Mouse (Mus musculus): Measurements from ENCODE around the gene Iyd. TPM values are rescaled to one million over a fixed set of nuclear protein-coding genes. Genes with fewer than 3 reads are reported as not detected.
A peak's percentile ranks its signal among the peaks of the same experiment; 100 is the strongest.

The Iyd gene
- polyA plus RNA-seq, 1 experiment from 2014 or later, result 0.68 TPM

DNA sequence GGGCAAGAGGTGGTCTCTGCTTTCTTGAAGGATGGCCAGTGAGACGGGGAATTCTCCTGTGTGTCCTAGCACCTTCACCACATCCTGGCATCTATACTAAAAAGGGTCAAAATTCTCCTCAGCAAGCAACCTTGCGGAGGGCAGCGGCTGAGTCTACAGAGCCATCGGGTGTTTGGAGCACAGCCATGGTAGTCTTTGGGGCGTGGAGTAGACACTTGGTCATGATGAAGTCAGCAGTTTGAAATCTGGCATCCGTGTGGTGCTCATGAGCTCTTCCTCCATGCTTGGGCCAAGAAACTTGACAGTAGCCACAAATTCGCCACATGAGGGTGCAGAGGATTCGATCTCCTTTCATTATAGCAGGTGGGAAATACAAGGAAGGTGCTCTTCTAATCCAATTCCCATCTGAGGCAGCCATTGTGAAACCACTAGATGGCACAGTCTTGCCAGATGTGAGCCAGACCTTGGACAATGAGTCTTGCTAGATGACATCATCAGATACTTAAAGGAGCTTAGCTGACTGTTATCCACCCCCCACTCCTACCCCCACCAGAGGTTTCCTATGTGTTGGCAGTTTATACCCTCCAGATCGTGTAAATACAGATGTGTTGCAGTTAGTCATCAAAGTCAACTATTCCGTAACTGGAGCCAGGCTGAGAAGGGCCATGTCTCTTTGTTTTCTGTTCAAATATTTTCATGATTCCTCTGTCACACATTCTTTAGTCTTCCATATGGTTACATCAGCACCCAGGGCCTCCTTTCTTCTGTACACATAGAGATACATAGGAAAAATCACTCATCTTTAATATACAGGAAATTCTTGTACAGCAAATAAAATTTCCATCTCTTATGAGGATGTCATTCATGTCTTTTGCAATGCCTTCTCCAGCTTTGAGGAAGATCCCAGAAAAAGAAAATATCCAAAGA, 32.9 kb downstream of the Iyd start:
- Histone ChIP-seq H3K4me2 (ENCODE audit: low read length) (no peak overlapping the region), H3K36me3 (ENCODE audit: control insufficient read depth, insufficient read depth, low read length) (no peaks in the 10 kb centered on the region), H3K4me1 (ENCODE audit: control insufficient read depth, insufficient read depth, low read depth, low read length) (no peaks in the 10 kb centered on the region), H3K9me3 (ENCODE audit: control insufficient read depth, low read length) (no peaks in the 10 kb centered on the region), H3K27ac (ENCODE audit: low read depth, low read length) (no peak overlapping the region), H3K4me3 (ENCODE audit: low read length) (no peak overlapping the region), H3K27me3 (replicated peaks; ENCODE audit: control insufficient read depth, insufficient read depth, low read length) (no peaks in the 10 kb centered on the region), H3K9ac (ENCODE audit: low read depth, low read length) (no peak overlapping the region)
- ATAC-seq, result peak; percentile 70; the same call in 1 of the 2 replicates
- WGBS, result 72% methylated on average over 10 of the region's 10 CpGs

DNA sequence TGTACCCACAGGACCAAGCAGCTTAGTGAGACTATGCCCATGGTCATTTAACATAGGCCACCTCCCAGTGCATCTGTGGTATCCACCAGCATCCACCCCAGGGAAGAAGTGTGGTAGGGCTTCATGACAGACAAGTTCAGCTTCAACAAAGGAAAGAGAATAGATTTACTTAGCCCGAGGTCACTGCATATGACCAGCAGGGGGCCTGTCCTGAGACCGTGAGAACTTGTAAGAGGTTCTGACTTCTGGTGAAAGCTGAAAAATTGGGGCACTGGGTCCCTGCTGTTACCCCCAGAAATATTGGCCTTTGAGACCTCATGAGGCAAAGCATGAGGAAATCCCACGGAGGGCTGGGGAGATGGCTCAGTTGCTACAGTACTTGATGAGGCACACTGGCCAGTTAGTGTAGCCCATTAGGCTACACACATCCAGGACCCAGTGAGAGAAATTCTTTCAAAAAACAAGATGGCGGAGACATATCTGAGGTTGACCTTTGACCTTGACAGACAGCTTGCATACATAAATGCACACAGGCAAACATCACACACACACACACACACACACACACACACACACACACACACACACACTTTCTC, 34.0 kb downstream of the Iyd start:
- Histone ChIP-seq H3K4me1 (ENCODE audit: control insufficient read depth, insufficient read depth, low read depth, low read length) (no peaks in the 10 kb centered on the region), H3K27ac (ENCODE audit: low read depth, low read length) (no peak overlapping the region), H3K36me3 (ENCODE audit: control insufficient read depth, insufficient read depth, low read length) (no peaks in the 10 kb centered on the region), H3K9me3 (ENCODE audit: control insufficient read depth, low read length) (no peaks in the 10 kb centered on the region), H3K4me2 (ENCODE audit: low read length) (no peak overlapping the region), H3K4me3 (ENCODE audit: low read length) (no peak overlapping the region), H3K27me3 (replicated peaks; ENCODE audit: control insufficient read depth, insufficient read depth, low read length) (no peaks in the 10 kb centered on the region), H3K9ac (ENCODE audit: low read depth, low read length) (no peak overlapping the region)
- WGBS, result 54% methylated on average over 4 of the region's 4 CpGs
- no peak for ATAC-seq

DNA sequence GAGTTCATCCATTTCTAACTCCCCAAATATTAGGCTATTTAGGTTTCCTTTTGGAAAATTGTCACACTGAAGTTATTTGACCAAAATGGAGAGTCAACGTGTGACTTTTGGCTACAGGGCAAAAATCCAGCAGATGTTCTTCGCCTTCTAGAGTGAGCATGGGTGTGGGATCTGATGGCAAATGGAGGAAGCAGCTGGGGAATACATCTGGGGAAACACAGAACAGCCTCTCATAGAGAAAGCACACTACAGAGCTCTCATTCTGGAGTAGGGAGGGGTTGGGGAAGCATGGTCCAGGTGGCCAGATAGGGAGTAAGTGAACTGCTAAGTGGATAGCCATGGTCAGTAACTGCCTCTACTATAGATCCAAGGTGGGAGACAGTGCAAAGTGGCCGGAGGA, 50.6 kb downstream of the Iyd start:
- Histone ChIP-seq H3K9me3 (ENCODE audit: control insufficient read depth, low read length) (no peaks in the 10 kb centered on the region), H3K9ac (ENCODE audit: low read depth, low read length) (no peak overlapping the region), H3K4me2 (ENCODE audit: low read length) (no peak overlapping the region), H3K4me1 (ENCODE audit: control insufficient read depth, insufficient read depth, low read depth, low read length) (no peaks in the 10 kb centered on the region), H3K27ac (ENCODE audit: low read depth, low read length) (no peak overlapping the region), H3K36me3 (ENCODE audit: control insufficient read depth, insufficient read depth, low read length) (no peaks in the 10 kb centered on the region), H3K4me3 (ENCODE audit: low read length) (no peak overlapping the region), H3K27me3 (replicated peaks; ENCODE audit: control insufficient read depth, insufficient read depth, low read length) (no peaks in the 10 kb centered on the region)
- WGBS, result 83% methylated on average over 3 of the region's 3 CpGs
- no peak for ATAC-seq

DNA sequence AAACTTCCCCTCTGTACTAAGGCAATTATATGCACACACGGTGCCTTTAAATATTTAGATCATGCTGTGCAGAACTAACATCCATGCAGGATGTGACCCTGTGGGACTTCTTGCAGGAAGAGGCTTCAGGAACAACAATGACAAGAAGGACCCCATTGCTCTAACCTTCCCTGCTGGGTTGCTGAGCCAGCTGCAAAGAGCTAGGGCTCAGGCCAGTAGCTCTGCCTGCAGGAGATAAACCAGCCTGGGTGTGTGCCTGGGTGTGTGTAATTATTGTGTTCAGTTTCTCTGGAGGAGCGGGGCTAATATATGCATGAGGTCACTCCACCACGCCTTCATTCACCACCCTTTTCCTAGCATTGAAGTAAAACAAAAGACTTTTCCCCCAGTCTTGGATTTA, 51.8 kb downstream of the Iyd start:
- WGBS, result 13% methylated on average over 3 of the region's 3 CpGs
- H3K27ac ChIP-seq (ENCODE audit: low read depth, low read length), result no peak overlapping the region
- H3K4me2 ChIP-seq (ENCODE audit: low read length), result no peak overlapping the region
- H3K36me3 ChIP-seq (ENCODE audit: control insufficient read depth, insufficient read depth, low read length), result no peaks in the 10 kb centered on the region
- no peak overlapping the region for H3K9ac ChIP-seq (ENCODE audit: low read depth, low read length)
- H3K4me3 ChIP-seq (ENCODE audit: low read length), result no peak overlapping the region
- ATAC-seq, result 0 out of 2 replicates have a peak, but pooled peaks have one; percentile 34
- no peaks in the 10 kb centered on the region for H3K9me3 ChIP-seq (ENCODE audit: control insufficient read depth, low read length)
- no peaks in the 10 kb centered on the region for H3K27me3 ChIP-seq (replicated peaks; ENCODE audit: control insufficient read depth, insufficient read depth, low read length)
- H3K4me1 ChIP-seq (ENCODE audit: control insufficient read depth, insufficient read depth, low read depth, low read length), result no peaks in the 10 kb centered on the region

DNA sequence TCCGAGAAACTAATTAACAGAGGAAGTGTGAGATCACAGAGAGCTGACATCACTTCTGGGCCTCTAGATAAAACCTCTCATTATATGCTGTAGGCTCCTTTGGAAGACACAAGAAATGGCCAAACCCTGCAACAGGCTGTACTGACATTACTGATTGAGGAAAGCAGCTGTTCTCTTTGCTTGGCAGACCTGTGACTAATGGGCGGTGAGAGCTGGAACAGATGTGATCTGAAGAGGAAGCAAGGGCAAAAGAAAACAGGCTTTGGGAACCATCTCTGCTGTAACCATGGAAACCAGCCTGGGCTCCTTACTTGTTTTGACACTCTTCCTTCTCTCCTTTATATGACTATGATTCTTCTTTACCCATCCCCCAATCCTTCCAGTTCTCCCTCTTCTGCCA, 56.7 kb downstream of the Iyd start:
- Histone ChIP-seq H3K4me2 (ENCODE audit: low read length) (no peak overlapping the region), H3K4me3 (ENCODE audit: low read length) (no peak overlapping the region), H3K9ac (ENCODE audit: low read depth, low read length) (no peak overlapping the region), H3K27ac (ENCODE audit: low read depth, low read length) (no peak overlapping the region), H3K36me3 (ENCODE audit: control insufficient read depth, insufficient read depth, low read length) (no peaks in the 10 kb centered on the region), H3K27me3 (replicated peaks; ENCODE audit: control insufficient read depth, insufficient read depth, low read length) (no peaks in the 10 kb centered on the region), H3K4me1 (ENCODE audit: control insufficient read depth, insufficient read depth, low read depth, low read length) (no peaks in the 10 kb centered on the region), H3K9me3 (ENCODE audit: control insufficient read depth, low read length) (no peaks in the 10 kb centered on the region)
- 0 out of 2 replicates have a peak, but pooled peaks have one; percentile 20 for ATAC-seq
- 67% methylated on average over 2 of the region's 2 CpGs for WGBS

DNA sequence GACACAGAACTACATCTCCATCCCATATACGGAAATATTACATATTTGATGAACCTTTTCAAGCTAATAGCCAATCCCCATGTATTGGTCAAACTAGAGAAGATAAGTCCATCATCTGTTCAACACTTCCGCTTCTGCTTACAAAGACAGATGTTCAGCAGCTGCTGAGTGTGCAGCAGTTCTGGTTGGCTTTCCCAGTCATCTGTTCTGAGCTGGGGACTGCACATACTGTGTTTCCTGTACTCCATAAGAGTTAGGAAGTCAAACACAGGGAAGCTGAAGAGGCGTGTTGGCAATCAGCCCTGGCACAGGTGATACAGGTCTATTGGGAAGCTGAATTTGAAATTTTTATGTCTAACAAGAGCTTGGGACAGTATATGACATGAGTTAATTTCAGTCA, 57.7 kb downstream of the Iyd start:
- ATAC-seq, result no peak
- Histone ChIP-seq H3K4me3 (ENCODE audit: low read length) (no peak overlapping the region), H3K9ac (ENCODE audit: low read depth, low read length) (no peak overlapping the region), H3K36me3 (ENCODE audit: control insufficient read depth, insufficient read depth, low read length) (no peaks in the 10 kb centered on the region), H3K9me3 (ENCODE audit: control insufficient read depth, low read length) (no peaks in the 10 kb centered on the region), H3K27me3 (replicated peaks; ENCODE audit: control insufficient read depth, insufficient read depth, low read length) (no peaks in the 10 kb centered on the region), H3K4me1 (ENCODE audit: control insufficient read depth, insufficient read depth, low read depth, low read length) (no peaks in the 10 kb centered on the region), H3K4me2 (ENCODE audit: low read length) (no peak overlapping the region), H3K27ac (ENCODE audit: low read depth, low read length) (no peak overlapping the region)
- 90% methylated on average over 3 of the region's 3 CpGs for WGBS

Other genes with a start within 250 kb of the Iyd start
- gene Ppp1r14c, start 174.2 kb upstream of the Iyd start, polyA plus RNA-seq (2015; fragmentation: Nextera tagmentation; extraction: Ambion mirVana), result 75.9 and 87.1 TPM in 2 replicates
- 7.1 and 9.0 TPM in 2 replicates for gene Plekhg1, start 200.1 kb downstream of the Iyd start, polyA plus RNA-seq (2015; fragmentation: Nextera tagmentation; extraction: Ambion mirVana)

Data from hindbrain, embryonic 16.5 days (tissue).